Mouse (Mus musculus): ENCODE measurements around the gene Rims3.

Rims3 gene

GRCm38 (mm10) chr4:120854588-120855319 is at the start of gene Rims3:
TSS of gene Rims3 (plus strand) at chr4:120854816.
- peak; percentile 38 to 50 for DNase-seq

GRCm38 (mm10) chr4:120805816-120806215 is 48.8 kb upstream of the Rims3 start:
- no peak for DNase-seq

GRCm38 (mm10) chr4:120813762-120814161 is 40.9 kb upstream of the Rims3 start:
- DNase-seq = no peak

GRCm38 (mm10) chr4:120814171-120814570 is 40.4 kb upstream of the Rims3 start:
- DNase-seq = no peak

GRCm38 (mm10) chr4:120815163-120815562 is 39.5 kb upstream of the Rims3 start:
- DNase-seq = no peak

- peak; percentile 51 to 73 for DNase-seq
These were observed 38.8 kb upstream of the Rims3 start for GRCm38 (mm10) chr4:120815622-120816334.

GRCm38 (mm10) chr4:120817002-120817774 is 37.4 kb upstream of the Rims3 start:
- DNase-seq = no peak

- DNase-seq = no peak
These were observed 36.7 kb upstream of the Rims3 start for GRCm38 (mm10) chr4:120817951-120818350.

- DNase-seq = no peak
These were observed 35.3 kb upstream of the Rims3 start for GRCm38 (mm10) chr4:120819296-120819695.

GRCm38 (mm10) chr4:120819871-120820270 is 34.7 kb upstream of the Rims3 start:
- no peak for DNase-seq

GRCm38 (mm10) chr4:120822191-120822911 is 32.3 kb upstream of the Rims3 start:
- no peak for DNase-seq

GRCm38 (mm10) chr4:120825100-120825553 is 29.5 kb upstream of the Rims3 start:
- DNase-seq = peak; percentile 92 to 94

GRCm38 (mm10) chr4:120825577-120826326 is 28.9 kb upstream of the Rims3 start:
- peak; percentile 96 to 98 for DNase-seq

GRCm38 (mm10) chr4:120826418-120826817 is 28.2 kb upstream of the Rims3 start:
- peak in 1 of 2 experiments; percentile 17 for DNase-seq

GRCm38 (mm10) chr4:120830767-120831166 is 23.8 kb upstream of the Rims3 start:
- no peak for DNase-seq

- DNase-seq = no peak
These were observed 23.1 kb upstream of the Rims3 start, which contains the start of gene Nfyc for GRCm38 (mm10) chr4:120831472-120831871. TSS of gene Nfyc (minus strand) at chr4:120831572.

- DNase-seq = no peak
These were observed 13.3 kb upstream of the Rims3 start for GRCm38 (mm10) chr4:120841342-120841741.

- no peak for DNase-seq
These were observed 10.1 kb upstream of the Rims3 start for GRCm38 (mm10) chr4:120844423-120845082.

GRCm38 (mm10) chr4:120845098-120845497 is 9.5 kb upstream of the Rims3 start:
- DNase-seq = no peak

GRCm38 (mm10) chr4:120848909-120849308 is 5.7 kb upstream of the Rims3 start:
- no peak for DNase-seq

GRCm38 (mm10) chr4:120849451-120849850 is 5.2 kb upstream of the Rims3 start:
- DNase-seq = no peak
